Mouse (Mus musculus): Measurements from ENCODE around the gene Birc6.
"Not testable (repeated sequence)": the region's sequence is repeated elsewhere in the genome, so short reads cannot be mapped to it uniquely, and the experiment has no call there.

Gene Birc6

DNA sequence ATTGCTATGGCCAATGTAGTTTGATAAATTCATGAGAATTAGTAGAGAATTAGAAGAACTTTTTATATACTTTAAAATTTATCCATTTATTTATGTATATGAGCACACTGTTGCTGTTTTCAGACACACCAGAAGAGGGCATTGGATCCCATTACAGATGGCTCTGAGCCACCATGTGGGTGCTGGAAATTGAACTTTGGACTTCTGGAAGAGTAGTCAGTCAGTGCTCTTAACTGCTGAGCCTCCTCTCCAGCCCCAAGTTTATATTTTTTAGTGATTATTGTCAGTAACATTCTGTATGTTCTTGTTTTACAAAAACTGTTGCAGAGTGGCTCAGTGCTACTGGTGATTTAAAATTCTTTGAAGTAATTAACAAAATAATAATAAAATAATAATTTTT is 36.1 kb downstream of the Birc6 start:
- DNase-seq (ENCODE audit: low spot score in 2 of 2) = no peak

DNA sequence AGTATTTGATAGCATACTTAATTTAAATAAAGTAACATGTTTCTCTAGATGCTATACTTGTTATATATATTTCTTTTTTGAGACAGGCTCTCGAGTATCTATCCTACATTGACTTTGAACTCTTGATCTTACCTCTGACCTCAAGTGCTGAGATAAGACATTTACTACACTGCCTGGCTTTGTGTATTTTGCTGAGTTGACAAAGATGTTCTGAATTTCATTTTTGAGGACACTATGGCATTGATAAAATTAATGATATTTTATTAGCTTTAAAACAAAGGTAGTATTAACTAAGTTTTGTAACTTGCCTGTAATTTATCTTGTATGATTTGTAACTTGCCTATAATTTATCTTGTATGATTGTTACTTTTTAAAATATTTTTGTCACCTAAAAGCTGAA is 41.1 kb downstream of the Birc6 start:
- DNase-seq (ENCODE audit: low spot score in 2 of 2) = no peak

DNA sequence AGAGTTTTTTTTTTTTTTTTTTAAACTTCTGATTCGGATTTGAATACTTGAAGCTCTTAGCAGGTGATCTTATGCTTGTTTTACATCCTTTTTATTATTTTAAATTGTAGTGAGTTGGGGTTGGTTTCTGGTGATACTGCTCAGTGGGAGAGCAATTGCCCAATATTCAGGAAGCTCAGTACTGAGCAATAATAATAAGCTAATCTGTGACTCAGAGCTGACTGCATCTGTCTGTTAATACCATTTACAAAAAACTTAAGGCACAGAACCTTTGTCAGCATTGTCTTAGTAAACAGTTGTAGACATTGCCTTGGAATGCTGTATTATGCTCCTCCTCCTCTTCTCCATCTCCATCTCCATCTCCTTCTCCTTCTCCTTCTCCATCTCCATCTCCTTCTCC is 42.5 kb downstream of the Birc6 start:
- no peak for DNase-seq (ENCODE audit: low spot score in 2 of 2)

DNA sequence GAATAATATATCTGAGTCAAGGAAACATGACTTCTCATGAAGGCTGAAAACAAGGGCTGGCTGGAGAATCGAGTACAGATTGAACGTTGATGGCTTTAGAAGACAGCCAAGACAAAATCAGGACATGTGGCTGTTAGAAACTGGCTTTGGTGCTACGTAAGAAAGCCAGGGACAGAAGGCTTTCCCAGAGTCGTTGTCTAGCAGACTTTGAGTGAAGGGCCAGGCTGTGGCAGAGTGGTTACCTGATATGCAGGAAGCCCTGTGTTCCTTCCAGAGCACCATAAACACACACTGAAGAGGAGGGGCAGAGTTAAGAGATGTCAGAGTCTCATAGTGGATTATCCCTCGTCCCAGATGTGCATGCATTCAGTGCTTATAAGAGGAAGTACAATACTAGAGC is 49.1 kb downstream of the Birc6 start:
- no peak for DNase-seq (ENCODE audit: low spot score in 2 of 2)

DNA sequence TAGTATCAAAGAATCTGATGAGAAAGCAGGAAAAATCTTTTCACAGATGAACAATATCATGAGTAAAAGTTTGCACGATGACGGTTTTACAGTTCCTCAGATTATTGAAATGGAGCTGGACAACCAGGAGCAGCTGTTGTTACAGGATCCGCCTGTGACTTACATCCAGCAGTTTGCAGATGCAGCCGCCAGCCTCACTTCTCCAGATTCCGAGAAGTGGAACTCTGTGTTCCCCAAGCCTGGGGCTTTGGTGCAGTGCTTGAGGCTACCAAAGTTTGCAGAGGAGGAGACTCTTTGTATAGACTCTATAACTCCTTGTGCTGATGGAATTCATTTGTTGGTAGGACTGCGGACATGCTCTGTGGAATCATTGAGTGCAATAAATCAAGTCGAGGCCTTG is 51.5 kb downstream of the Birc6 start:
- DNase-seq (ENCODE audit: low spot score in 2 of 2) = no peak

DNA sequence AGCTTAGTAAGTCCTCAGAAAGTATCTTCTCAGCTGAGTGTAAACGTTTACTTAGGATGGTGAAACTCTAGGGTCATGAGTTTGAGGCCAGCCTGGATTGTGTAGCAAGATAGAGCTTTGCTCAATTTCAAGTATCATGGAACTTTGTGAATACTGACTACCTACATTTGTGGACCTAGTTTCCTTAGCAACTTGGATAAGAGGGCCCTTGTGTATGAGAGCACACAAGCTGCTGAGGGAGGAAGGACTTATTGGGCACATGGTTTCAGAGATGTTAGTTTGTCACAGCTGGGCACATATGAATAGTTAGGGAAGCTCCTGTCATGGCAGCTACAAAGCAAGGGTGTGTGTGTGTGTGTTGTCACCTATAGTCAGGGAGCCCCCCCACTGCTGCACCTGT is 52.6 kb downstream of the Birc6 start:
- DNase-seq (ENCODE audit: low spot score in 2 of 2) = no peak

DNA sequence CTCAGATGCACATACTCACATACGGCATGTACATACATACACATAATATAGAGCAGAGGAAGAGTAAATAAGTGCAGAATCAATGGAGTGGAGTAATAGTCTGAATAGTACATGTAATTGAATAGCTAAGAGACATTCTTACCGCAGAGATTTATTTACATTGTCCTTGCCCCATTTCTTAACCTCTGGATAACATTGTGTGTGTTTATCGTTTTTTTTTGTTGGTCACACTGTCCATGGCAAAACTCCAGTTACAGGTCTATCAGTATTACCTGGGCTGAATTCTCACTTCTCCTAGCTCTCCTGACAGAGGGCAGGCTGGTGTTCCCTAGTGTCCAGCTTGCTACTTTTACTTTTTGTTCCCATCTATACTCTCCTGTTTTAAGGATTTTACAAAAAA is 58.7 kb downstream of the Birc6 start:
- DNase-seq (ENCODE audit: low spot score in 2 of 2) = no peak

DNA sequence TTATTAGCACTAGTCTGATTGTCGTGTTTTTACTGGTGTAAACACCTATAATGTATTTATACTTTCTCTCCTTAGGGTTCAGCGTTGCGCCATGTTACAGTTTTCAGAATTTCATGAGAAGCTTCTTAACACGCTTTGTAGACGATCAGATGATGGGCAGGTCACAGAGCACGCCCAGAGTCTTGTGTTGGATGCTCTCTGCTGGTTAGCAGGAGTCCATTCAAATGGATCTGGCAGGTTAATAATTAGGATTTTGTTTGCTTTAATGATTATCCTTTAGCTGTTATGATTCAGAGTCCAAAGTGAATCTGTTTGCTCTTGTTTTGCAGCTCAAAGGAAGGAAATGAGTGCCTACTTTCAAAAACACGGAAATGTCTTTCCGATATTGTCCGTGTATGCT is 70.8 kb downstream of the Birc6 start:
- no peak for DNase-seq (ENCODE audit: low spot score in 2 of 2)

DNA sequence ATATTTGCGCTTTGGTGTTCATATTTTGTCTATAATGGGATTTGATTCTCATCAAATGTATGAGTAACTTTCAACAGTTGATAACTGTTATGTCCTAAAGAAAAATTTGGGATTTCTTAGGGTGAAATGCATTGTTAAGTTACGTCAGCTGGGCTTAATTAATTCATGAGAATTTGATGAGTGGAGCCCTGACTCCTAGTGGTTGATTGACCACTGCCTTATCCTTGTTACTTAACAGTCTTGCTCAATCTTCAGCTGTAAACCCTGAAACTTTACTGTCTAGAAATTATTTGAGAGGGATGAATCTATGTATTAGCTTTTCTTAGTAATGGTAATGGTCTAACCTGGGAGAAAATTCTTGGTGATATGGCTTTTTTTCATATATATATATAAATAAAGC is 71.3 kb downstream of the Birc6 start:
- no peak for DNase-seq (ENCODE audit: low spot score in 2 of 2)

DNA sequence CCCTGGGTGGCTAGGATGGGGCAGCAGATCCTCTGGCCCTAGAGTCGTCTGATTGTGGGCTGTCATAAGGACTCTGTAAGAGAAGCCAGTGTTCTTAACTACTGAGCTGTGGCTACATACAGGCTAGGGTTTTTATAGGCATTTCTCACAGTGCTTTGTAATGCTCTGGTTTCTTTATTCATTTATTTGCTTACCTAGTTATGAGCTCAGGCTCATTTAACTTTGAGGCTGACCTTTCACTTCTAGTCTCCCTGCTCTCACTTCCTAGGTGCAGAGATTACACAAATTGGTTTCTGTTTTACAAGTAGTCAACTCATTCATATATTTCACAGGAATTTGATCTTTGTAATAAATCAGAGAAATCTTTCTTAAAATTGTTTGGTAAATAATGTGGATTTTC is 73.1 kb downstream of the Birc6 start:
- DNase-seq (ENCODE audit: low spot score in 2 of 2) = no peak

DNA sequence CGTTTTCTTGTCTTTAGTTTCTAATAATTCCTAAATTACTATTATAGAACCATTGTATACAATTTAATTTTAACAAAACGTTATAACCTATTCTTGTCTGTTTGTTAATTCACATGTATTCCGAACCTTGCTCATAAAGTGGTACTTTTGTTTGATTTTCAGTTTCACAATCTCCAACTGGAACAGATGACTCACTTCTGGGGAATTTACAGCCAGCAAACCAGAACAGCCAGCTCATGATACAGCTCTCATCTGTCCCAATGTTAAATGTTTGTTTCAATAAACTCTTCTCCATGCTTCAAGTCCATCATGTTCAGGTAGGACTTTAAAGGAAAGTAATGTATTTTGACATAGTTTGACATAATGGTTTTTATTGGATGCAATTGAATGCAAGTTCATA is 102.7 kb downstream of the Birc6 start:
- DNase-seq (ENCODE audit: low spot score in 2 of 2) = peak; percentile 5 to 8

DNA sequence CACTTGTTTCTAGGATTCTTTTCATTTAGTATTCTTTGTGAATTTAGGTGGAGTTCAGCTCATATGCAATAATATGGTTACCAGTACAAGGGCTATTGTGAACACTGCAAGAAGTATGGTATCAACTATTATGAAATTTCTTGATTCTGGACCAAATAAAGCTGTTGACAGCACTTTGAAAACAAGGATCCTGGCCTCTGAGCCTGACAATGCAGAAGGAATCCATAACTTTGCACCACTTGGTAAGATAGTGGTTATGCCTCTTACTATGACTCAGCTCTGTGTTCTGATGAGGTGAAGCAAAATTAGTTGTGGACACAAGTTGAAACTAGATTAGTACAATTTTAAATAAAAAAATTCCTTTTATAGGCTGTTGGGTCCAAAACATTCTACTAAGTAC is 114.3 kb downstream of the Birc6 start:
- DNase-seq (ENCODE audit: low spot score in 2 of 2) = no peak

DNA sequence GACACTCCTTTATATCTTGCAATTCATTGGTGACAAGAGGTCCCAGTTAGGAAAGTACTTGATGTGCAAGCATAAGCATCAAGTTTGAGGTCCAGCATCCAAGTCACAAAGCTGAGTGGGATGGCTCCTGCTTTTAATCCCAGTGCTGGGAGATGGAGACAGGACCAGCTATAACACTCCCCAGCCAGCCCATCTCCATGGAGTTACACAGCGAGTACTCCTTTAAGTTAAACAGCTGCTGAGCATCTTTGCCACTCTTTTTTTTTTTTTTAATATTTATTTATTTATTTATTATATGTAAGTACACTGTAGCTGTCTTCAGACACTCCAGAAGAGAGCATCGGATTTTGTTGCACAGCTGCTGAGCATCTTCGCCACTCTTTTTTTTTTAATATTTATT is 130.3 kb downstream of the Birc6 start:
- DNase-seq (ENCODE audit: low spot score in 2 of 2) = no peak

DNA sequence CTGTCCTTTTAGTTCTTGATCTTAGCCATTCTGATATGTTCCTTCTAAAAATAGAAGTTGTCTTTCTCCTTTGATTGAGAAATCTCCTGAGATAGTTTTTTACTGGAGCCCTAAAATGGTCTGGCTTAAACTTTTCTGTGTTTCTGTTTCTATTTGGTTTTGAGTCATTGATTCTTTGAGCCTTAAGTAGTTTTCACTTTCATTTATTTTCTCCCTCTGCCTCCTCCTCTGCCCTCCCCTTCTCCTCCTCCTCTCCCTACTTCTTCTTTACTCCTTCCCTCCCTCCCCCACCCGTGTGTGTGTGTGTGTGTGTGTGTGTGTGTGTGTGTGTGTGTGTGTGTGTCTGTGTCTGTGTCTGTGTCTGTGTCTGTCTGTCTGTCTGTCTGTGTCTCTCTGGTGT is 139.9 kb downstream of the Birc6 start:
- DNase-seq (ENCODE audit: low spot score in 2 of 2) = no peak

DNA sequence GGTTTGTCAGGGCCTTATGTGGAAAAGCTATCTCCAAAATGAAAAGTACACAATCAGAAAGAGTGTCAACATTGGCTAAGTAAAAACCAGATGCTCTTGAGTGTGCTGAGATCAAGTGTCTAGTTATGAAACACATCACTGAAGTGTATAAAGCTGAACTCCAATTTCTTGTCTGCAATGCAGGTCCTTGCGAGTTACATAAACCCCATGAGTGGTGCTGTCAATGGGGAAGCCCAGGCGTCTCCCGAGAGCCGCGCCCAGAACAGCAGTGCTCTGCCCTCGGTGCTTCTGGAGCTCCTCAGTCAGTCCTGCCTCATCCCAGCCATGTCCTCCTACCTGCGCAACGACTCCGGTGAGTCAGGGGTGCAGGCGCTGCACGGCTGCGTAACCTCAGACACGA is 141.9 kb downstream of the Birc6 start:
- DNase-seq (ENCODE audit: low spot score in 2 of 2) = no peak

DNA sequence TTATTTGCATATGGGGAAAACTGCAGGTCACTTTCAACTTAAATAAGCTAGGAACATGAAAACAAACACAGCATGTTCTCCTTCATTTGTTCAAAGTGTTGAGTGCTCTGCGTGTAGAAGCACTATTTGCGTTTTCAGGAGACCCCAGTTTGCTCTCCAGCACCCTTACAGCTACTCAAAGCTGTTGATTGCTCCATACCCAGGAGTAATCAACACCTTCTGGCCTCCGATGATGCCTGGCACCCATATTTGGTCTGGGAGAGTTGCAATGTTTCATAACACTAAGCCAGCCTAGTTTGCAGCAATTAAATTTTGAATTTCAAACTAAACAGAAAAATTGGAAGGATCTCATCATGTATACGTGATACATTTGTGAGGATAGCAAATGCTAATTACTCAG is 144.4 kb downstream of the Birc6 start:
- DNase-seq (ENCODE audit: low spot score in 2 of 2) = no peak

DNA sequence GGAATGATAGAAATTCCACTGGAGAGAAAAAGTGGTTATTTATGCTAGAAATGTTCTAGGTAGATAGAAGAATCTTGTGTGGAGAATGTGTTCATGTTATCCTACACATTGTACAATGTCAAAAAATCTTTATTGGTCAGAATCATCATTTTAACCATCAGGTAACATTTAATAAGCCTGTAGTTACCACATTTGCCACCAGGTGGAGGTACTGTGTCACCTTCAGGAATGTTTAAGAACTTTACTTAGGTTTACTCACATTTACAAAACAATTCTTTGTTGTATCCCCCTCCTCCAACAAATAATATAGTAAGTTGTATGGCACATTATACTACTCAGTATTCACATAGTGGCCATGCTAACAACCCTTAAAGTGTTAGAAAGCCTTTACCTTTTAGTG is 145.2 kb downstream of the Birc6 start:
- no peak for DNase-seq (ENCODE audit: low spot score in 2 of 2)

DNA sequence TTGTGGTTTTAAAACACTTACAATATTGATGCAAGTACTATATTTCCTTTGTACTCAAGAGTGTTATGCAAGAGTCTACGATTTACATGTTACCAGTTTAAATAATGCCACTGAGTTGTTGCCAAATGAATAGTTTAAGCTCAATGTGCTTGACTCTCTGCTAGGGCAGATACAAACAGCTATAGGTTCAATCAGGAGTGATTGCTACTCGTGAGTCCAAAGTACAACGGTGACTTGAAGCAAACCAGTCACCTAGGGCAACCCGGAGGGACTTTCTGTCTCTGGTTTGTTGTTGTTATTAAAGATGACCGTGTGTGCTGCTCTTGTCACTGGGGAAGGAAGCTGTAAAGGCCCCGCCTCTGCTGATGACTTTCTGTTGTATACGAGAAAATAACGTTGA is 150.0 kb downstream of the Birc6 start:
- no peak for DNase-seq (ENCODE audit: low spot score in 2 of 2)

DNA sequence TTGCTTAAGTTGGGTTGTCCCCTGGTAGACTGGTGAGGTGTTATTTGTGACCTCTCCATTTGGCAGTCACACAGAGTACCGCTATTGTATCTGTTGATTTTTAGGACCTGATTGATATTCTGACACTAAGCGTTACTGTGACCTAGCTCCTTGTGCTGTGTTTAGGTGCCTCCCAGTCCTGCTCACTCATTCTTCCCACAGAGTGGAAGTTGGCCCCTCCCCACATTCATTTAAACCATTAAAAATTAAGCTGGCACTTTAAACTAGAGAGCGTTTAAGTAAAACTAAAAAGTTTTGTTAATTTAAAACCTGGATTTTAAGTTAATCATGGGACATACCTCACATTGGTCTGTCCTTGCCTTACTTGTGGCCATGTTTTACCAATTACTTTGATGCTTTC is 156.8 kb downstream of the Birc6 start:
- DNase-seq (ENCODE audit: low spot score in 2 of 2) = no peak

DNA sequence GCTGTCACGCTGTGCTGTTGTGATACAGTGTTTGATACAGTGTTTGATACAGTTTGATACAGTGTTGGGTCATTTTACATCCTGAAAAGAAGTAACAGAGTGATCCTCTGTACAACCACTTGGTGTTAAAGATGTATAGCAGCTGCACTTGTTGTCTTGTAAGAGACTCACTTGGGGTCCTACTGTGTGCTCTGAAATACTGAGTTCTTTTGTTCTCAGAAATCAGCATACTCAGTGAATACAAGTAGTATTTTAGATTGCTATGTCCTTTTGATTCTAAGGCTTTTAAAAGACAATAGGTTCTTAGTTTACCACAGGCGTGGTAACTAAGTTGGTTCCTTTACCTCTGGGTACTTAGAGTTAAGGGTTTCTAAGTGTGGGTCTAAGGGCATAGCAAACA is 160.5 kb downstream of the Birc6 start:
- DNase-seq (ENCODE audit: low spot score in 2 of 2) = no peak

DNA sequence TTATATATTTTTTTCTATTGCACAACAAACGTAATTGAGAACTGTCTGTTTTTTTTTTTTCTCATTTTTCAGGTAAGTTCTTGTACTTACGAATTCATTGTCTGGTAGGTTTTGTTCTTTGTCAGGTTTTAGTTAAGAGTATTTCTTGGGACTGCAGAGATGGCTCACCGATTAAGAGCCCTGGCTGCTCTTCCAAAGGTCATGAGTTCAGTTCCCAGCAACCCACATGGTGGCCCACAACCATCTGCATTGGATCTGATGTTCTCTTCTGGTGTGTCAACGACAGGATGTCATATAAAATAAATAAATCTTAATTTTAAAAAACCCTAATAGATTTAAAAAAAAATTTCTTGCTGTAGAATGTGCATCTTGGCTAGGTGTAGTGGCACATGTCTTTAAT is 161.3 kb downstream of the Birc6 start:
- no peak for DNase-seq (ENCODE audit: low spot score in 2 of 2)

DNA sequence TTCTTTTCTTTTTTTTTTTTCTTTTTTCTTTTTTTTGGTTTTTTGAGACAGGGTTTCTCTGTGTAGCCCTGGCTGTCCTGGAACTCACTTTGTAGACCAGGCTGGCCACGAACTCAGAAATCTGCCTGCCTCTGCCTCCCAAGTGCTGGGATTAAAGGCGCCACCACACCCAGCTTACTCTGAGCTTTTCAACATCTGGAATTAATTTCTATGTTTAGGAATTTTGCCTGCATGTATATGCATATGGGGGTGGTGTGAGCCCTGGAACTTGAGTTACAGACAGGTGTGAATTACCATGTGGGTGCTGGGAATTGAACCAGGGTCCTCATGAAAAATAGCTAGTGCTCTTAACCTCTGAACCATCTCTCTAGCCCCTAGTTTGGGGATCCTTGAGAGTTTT is 173.6 kb downstream of the Birc6 start:
- DNase-seq (ENCODE audit: low spot score in 2 of 2) = not testable (repeated sequence)

DNA sequence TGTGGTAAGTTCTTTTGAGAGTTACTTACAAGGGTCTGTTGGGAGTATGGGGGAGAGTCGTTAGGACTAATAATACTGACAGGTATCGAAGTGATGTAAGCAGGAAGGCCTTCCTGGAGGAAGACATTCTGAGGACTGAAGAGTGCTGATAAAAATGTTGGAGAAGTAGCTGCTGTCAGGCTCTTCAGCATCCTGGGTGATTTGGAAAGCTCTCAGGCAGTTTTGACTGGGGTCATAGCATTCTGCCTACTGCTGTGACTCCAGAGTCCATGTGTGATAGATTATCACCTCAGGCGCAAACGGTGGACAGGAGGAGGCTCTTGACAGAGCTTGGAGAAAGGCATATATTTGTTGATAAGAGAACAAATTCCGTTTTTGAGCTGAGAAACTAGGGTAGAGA is 177.4 kb downstream of the Birc6 start:
- DNase-seq (ENCODE audit: low spot score in 2 of 2) = no peak

DNA sequence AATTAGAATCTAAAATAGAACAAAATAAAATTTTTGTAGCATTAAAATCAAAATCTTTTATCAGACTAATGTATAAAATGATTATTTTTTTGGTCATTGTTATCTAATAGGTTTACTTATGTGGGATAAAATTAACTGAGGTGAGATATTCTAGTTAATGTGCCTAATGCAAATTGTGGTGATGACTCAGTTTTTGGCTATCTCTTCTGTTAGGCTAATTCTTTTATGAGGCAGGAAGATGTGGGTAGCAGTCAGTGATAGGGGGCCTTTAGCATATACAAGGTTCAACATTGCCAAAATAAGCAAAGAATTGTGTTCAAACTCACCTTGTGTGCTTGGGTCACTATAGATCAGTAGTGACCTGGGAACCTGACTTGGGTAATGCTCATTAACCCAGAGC is 178.5 kb downstream of the Birc6 start:
- no peak for DNase-seq (ENCODE audit: low spot score in 2 of 2)

DNA sequence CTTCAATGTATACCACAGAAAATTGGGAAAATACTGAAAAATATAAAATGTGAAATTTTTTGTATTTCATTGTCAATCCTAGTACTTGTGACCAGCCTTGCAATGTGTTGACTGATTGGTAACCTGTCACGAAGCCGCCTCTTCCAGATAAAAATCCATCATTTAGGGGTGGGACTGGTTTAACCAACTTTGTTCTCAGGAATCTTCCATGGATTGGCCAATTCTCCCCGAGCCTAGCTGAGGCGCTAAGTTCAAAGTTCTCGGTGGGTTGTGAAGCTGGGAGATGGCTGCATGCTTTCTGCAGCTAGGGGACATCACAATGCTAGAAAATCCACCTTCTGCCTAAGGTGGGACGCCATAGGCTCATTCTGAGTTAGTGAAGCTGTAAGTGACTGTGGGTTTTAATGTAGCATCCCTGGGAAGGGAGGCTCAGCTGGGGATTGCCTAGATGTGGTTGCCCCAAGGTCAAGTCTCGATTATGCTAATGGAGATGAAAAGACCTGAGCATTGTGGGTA is 179.6 kb downstream of the Birc6 start:
- DNase-seq (ENCODE audit: low spot score in 2 of 2) = no peak

Data from urinary bladder, postnatal 36 days (tissue).